Mouse (Mus musculus): ENCODE results near the gene Lrrc51.
"Not testable (repeated sequence)": the region's sequence is repeated elsewhere in the genome, so short reads cannot be mapped to it uniquely, and the experiment has no call there.

Gene Lrrc51

GRCm38 (mm10) chr7:101933751-101934240 is at the start of gene Lrrc51, which contains the start of gene Numa1:
Lrrc51 (minus strand) TSS chr7:101933895.
Numa1 (plus strand) TSS chr7:101934111.
- DNase-seq = peak; percentile 96 to 98

DNA sequence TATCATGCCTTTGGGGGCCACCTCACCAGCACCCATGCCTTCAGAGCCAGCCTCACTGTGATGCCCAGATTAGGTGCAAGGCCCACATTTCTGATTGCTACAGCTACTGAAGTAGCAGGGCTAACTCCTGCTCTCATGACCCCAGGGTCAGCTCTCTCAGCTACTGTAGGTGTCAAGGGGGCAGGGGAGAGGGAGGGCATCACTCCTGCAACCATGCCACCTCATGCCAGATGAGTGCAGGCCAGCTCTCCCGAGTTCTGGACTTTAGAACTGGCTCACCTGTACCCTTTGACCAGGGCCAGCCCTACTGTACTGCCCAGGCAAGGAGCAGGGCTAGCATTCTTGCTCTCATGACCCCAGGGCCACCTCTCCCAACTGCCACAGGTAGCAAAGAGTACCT is 49.0 kb upstream of the Lrrc51 start:
- no peak for DNase-seq

GRCm38 (mm10) chr7:101974505-101974904 is 40.8 kb upstream of the Lrrc51 start:
- peak; percentile 59 to 67 for DNase-seq

GRCm38 (mm10) chr7:101973730-101974129 is 40.0 kb upstream of the Lrrc51 start:
- DNase-seq = no peak

- no peak for DNase-seq
These were observed 38.0 kb upstream of the Lrrc51 start for GRCm38 (mm10) chr7:101971721-101972120.

GRCm38 (mm10) chr7:101970821-101971461 is 37.2 kb upstream of the Lrrc51 start:
- peak; percentile 90 for DNase-seq

DNA sequence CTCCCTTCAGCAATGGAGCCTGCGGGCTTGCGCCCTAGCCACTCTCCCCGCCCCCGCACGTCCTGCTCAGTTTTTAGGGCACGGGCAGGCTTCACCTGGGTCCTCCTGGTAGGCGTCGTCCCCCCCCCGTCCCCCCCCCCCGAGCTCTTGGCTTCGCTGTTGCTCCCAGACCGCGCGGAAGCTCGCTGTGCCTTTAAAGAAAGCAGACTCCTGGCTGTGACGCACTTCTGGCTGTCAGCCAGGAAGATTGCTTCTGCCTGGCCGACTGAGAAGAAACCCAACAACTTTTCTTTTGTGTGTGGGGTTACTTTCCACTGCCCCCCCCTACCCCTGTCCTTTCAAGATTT is 36.7 kb upstream of the Lrrc51 start:
- DNase-seq = peak; percentile 91 to 92

- DNase-seq = peak; percentile 89 to 92
These were observed 36.2 kb upstream of the Lrrc51 start for GRCm38 (mm10) chr7:101969694-101970428.

DNA sequence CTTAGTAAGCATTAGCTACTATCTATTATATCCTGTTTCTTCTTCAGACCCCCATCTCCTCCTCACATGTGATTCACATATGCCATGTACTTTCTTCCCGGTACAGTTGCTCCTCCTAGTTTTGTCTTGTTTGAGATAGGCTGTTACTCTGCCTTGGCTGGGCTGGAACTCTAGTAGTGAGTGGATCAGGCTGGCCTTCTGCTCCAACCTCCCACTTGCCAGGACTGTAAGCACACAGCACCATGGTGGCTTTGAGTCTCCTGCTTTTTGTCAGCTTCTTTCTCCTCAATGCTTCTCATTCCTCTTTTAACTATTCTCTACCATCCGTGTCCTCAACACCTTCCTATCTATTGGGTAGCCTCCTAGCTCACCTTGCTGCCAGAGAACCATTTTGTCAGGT is 35.1 kb upstream of the Lrrc51 start:
- peak; percentile 53 to 64 for DNase-seq

DNA sequence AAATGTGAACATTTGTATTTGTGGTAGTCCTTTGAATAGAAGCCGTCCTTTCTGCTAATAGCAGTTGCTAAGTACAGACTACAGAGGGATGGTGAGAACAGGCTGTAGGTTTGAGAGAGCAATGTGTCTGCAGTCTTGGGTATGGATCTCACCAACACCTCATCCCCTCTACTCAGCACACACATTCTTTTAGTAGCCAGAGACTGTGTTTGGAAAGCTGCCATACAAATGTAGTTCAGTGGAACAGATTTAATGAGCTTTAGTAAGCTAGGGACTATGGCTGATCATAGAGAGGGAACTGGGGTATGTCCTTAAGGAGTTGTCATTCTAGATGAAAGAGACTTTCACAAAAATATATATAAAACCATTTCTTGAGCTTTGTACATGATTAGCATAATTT is 33.6 kb upstream of the Lrrc51 start:
- DNase-seq = peak in 1 of 2 experiments; percentile 46

- no peak for DNase-seq
These were observed 31.9 kb upstream of the Lrrc51 start for GRCm38 (mm10) chr7:101965606-101966005.

GRCm38 (mm10) chr7:101964551-101964950 is 30.9 kb upstream of the Lrrc51 start:
- DNase-seq = no peak

GRCm38 (mm10) chr7:101963621-101964020 is 29.9 kb upstream of the Lrrc51 start:
- DNase-seq = no peak

DNA sequence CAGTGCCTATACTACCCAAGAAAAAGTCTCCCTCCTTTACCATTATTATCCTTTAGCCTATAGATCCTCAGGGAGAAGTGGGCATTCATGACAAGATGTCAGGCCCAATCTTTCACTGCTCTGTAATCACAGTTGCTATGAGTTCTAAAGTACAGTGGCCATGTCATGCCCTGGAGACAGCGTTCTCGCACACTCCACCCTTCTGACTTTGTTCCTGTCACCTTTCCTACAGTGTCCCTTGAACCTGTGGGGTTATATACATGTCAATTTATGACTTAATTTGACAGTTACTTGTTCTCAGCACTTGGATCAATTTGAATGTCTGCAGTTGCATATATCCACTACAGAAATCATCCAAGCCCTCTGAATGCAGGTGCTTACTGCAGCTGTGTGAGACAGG is 29.1 kb upstream of the Lrrc51 start:
- no peak for DNase-seq

- no peak for DNase-seq
These were observed 23.2 kb upstream of the Lrrc51 start for GRCm38 (mm10) chr7:101956911-101957310.

DNA sequence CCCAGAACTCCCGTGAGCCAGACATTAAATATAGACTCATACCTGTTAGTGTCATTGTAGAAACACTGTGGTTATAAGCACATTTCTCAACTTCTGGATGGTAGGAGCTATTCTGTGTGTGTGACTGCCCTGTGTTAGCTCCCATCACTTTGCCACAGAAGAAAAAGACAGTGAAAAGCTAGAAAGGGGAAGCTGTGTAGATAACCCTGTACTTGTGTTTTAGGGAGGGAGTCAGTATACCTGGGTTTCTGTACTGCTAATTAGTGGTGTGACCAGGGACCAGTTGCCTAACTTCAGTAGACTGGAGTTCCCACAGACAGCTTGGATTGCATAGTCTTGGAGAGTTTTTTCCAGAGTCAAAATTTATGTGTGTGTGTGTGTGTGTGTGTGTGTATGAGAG is 22.8 kb upstream of the Lrrc51 start:
- DNase-seq = no peak

- DNase-seq = no peak
These were observed 22.2 kb upstream of the Lrrc51 start for GRCm38 (mm10) chr7:101955862-101956261.

- DNase-seq = no peak
These were observed 21.6 kb upstream of the Lrrc51 start for GRCm38 (mm10) chr7:101955276-101955675.

DNA sequence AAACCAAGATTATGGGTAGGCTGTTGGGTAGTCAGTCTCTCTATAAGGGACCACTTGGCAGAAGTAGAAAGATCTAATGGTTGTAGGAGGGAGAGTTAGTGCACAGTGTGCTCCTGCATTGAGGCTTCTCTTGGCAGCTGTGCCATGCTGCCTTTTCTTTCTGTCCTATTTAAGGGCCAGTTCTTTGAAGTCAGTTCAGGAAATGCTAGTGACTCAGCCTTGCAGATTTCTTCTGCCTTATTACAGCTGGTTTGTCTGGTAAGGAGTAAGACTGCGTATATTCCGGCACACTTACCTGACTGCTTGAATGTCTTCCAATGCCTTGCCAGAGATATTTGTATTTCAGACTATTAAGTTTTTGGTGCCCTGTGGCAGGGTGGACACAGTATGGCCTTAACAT is 20.5 kb upstream of the Lrrc51 start:
- no peak for DNase-seq

DNA sequence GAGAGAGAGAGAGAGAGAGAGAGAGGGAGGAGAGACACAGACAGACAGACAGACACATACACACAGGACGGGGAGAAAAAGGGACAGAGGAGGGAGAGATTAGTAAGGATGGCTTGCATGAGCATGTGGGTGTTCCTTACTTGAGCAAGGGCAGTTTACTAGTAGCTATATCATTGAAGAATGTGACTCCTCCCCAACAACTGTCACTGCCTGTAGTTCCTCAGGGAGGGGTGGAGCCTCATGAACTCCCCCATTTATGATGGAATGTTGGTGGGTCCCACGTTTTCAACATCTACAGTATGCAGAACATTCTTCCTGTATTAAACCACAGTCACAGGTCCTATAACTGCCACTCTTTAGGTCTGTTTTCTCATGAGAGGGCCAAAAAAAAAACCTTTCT is 18.4 kb upstream of the Lrrc51 start:
- no peak for DNase-seq

DNA sequence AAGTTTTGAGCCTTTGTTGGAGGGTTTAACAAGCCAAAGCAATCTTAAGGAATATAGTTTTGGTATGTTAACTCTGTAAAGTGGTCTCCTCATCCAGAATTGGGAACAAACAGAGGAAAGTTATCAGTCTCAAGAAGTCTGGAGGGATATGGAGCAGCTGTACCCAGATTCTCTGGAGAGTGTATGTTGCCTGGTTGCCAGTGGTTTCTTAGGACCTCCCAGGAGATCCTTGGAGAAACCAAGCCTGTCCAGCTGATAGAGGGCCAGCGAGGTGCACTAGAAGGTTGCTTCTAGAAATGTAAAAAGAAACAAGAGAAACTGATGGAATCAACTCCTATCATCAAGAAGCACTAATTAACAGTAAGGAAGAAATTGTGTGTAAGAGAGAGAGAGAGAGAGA is 18.0 kb upstream of the Lrrc51 start:
- DNase-seq = no peak

DNA sequence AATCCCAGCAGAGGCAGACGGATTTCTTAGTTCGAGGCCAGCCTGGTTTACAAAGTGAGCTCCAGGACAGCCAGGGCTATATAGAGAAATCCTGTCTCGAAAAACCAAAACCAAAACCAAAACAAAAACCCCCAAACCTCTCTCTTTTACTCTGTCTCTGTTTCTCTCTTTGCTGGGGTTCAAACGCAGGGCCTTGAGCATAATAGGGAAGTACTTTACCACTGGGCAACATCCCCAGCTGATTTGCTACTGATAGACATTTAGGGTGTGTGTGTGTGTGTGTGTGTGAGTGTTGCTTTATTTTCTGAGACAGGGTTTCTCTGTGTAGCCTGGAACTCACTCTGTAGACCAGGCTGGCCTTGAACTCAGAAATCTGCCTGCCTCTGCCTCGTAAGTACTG is 15.3 kb upstream of the Lrrc51 start:
- DNase-seq = not testable (repeated sequence)

GRCm38 (mm10) chr7:101939758-101940157 is 6.1 kb upstream of the Lrrc51 start:
- no peak for DNase-seq

DNA sequence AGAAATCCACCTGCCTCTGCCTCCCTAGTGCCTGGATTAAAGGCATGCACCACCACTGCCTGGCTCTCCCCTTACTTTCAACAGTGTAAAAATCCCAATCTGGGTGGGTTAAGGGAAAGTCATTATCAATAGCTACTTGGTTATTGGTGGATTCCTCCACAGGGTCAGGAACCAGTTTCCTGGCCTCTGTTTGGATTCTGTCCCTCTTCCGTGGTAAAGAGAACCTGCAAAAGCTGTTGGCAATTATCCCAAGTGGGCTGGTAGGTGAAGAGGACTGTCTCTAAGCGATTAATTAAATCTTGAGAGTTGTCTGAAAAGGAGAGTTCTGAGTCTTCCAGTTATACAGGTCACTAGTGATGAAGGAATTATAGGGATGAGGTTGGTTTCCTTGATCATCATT is 4.7 kb upstream of the Lrrc51 start:
- peak; percentile 21 to 64 for DNase-seq

All from cerebellum, postnatal 10 days (tissue).